Comparison of ENCODE assay signal across 12 mouse cellular contexts in genomic region chr2:167761404-167761936, GRCm38 (mm10).
DNase-seq lines count a peak whose midpoint lies in the region; ATAC-seq lines count a peak whose summit lies in the region.
"Had no signal": no experiment of that assay in that cellular context is flagged by ENCODE, and none has a peak within 500 bp of the region (broad histone marks: within the 10 kb centered on the region; RNA-seq: fewer than 3 reads in every experiment).

No protein-coding gene starts in this region.

- WGBS in hindbrain, embryonic 10.5 days = 84% methylated on average over 17 of the region's 17 CpGs
- 81% methylated on average over 17 of the region's 17 CpGs for WGBS in hindbrain, embryonic 14.5 days
- 69% methylated on average over 17 of the region's 17 CpGs for WGBS in heart, embryonic 16.5 days

- H3K27ac ChIP-seq in hindbrain, embryonic 10.5 days = peak overlapping the region; percentile 60
- no peak overlapping the region for H3K27ac ChIP-seq in hindbrain, embryonic 14.5 days
- peak overlapping the region; percentile 40; the same call in 1 of the 2 replicates for H3K27ac ChIP-seq in heart, embryonic 16.5 days (ENCODE audit: low read length)

- no peaks in the 10 kb centered on the region for H3K9me3 ChIP-seq in hindbrain, embryonic 10.5 days
- no peaks in the 10 kb centered on the region for H3K9me3 ChIP-seq in hindbrain, embryonic 14.5 days (ENCODE audit: control insufficient read depth, low read length)
- no peaks in the 10 kb centered on the region for H3K9me3 ChIP-seq in heart, embryonic 16.5 days (replicated peaks; ENCODE audit: control insufficient read depth, low read length)
- H3K9me3 ChIP-seq: intestine, embryonic 15.5 days had no signal

- H3K4me3 ChIP-seq in hindbrain, embryonic 10.5 days = no peak overlapping the region
- H3K4me3 ChIP-seq in hindbrain, embryonic 14.5 days (replicated peaks; ENCODE audit: low read length) = no peak overlapping the region
- no peak overlapping the region for H3K4me3 ChIP-seq in heart, embryonic 16.5 days (ENCODE audit: low read length)
- H3K4me3 ChIP-seq: intestine, embryonic 15.5 days had no signal

- DNase-seq in hindbrain, embryonic 10.5 days (ENCODE audit: low spot score) = no peak
- no peak for DNase-seq in hindbrain, embryonic 14.5 days (ENCODE audit: low spot score)
- DNase-seq in 3134 (ENCODE audit: extremely low read depth, insufficient read length, low spot score) (peak; percentile 86), NIH3T3 (ENCODE audit: low read depth) (peak; percentile 76)
- DNase-seq in urinary bladder, postnatal 10 days (ENCODE audit: low spot score) = no peak
- DNase-seq in thymus, postnatal 36 days = no peak
- DNase-seq in layer of hippocampus, postnatal 36 days = no peak
- DNase-seq: cerebellum, postnatal 36 days; right cerebral cortex, postnatal 4 days; thymus, postnatal 4 days had no signal

- H3K4me1 ChIP-seq in hindbrain, embryonic 10.5 days (replicated peaks) = peaks cover 48% of the 10 kb centered on the region
- H3K4me1 ChIP-seq in hindbrain, embryonic 14.5 days (replicated peaks; ENCODE audit: control insufficient read depth, insufficient read depth, low read length) = no peaks in the 10 kb centered on the region
- H3K4me1 ChIP-seq in heart, embryonic 16.5 days (ENCODE audit: control insufficient read depth, insufficient read depth, low read length) = peaks cover 16% of the 10 kb centered on the region

- H3K27me3 ChIP-seq in hindbrain, embryonic 10.5 days (ENCODE audit: insufficient read depth, poor library complexity, severe bottlenecking) = no peaks in the 10 kb centered on the region
- H3K27me3 ChIP-seq in hindbrain, embryonic 14.5 days (ENCODE audit: control insufficient read depth, insufficient read depth, low read length) = no peaks in the 10 kb centered on the region
- no peaks in the 10 kb centered on the region for H3K27me3 ChIP-seq in heart, embryonic 16.5 days (ENCODE audit: control insufficient read depth, insufficient read depth, low read length)
- H3K27me3 ChIP-seq: intestine, embryonic 15.5 days had no signal

- no peaks in the 10 kb centered on the region for H3K36me3 ChIP-seq in hindbrain, embryonic 10.5 days
- no peaks in the 10 kb centered on the region for H3K36me3 ChIP-seq in hindbrain, embryonic 14.5 days (replicated peaks; ENCODE audit: control insufficient read depth, insufficient read depth)
- H3K36me3 ChIP-seq in heart, embryonic 16.5 days (ENCODE audit: control insufficient read depth, insufficient read depth) = no peaks in the 10 kb centered on the region
- H3K36me3 ChIP-seq: intestine, embryonic 15.5 days had no signal

- no peak overlapping the region for H3K4me2 ChIP-seq in hindbrain, embryonic 14.5 days (replicated peaks)
- H3K4me2 ChIP-seq in heart, embryonic 16.5 days (ENCODE audit: low read depth, low read length) = no peak overlapping the region
- H3K4me2 ChIP-seq: intestine, embryonic 15.5 days had no signal

- ATAC-seq in hindbrain, embryonic 14.5 days (ENCODE audit: low FRiP score) = no peak
- no peak for ATAC-seq in heart, embryonic 16.5 days (replicated peaks; ENCODE audit: extremely low read depth, insufficient read depth, low FRiP score)
- ATAC-seq: intestine, embryonic 15.5 days had no signal

- no peak overlapping the region for H3K9ac ChIP-seq in hindbrain, embryonic 14.5 days
- H3K9ac ChIP-seq in heart, embryonic 16.5 days (ENCODE audit: low read length) = no peak overlapping the region
- H3K9ac ChIP-seq: intestine, embryonic 15.5 days had no signal

Comparison
In these comparisons a context has a peak if more than half of its experiments do, and no peak if none do; other contexts are left out.
1. DNase-seq: peak in 3134 (single experiment) and NIH3T3 (single experiment); none in hindbrain, embryonic 10.5 days (single experiment), hindbrain, embryonic 14.5 days (single experiment), urinary bladder, postnatal 10 days (single experiment), thymus, postnatal 36 days (0 of 2) and layer of hippocampus, postnatal 36 days (0 of 2).